ENCODE assay signal across 19 mouse cellular contexts in genomic region chr5:28252999-28253398, GRCm38 (mm10). TPM values are rescaled to one million over a fixed set of nuclear protein-coding genes. Genes with fewer than 3 reads are reported as not detected.
"Had no signal": no experiment of that assay in that cellular context is flagged by ENCODE, and none has a peak within 500 bp of the region (broad histone marks: within the 10 kb centered on the region; RNA-seq: fewer than 3 reads in every experiment).

No protein-coding gene starts in this region.

- H3K4me3 ChIP-seq: neural tube, embryonic 13.5 days; neural tube, embryonic 15.5 days; stomach, embryonic 15.5 days had no signal

- H3K27me3 ChIP-seq: neural tube, embryonic 13.5 days; neural tube, embryonic 15.5 days; stomach, embryonic 15.5 days had no signal

- DNase-seq: retina, postnatal 1 day; right cerebral cortex, adult 18-20 months; right cerebral cortex, postnatal 14 days; right cerebral cortex, postnatal 25 days; right cerebral cortex, postnatal 4 days; spleen, adult 18-20 months; thymus, adult 18-20 months; thymus, adult 2 months; thymus, postnatal 14 days; thymus, postnatal 25 days; thymus, postnatal 36 days; thymus, postnatal 4 days had no signal

- H3K4me1 ChIP-seq: stomach, embryonic 15.5 days had no signal

- H3K27ac ChIP-seq: neural tube, embryonic 13.5 days; neural tube, embryonic 15.5 days; stomach, embryonic 15.5 days; stomach, postnatal 0 days had no signal

RNA-seq across cellular contexts. Expression of gene Cnpy1, which starts 7.4 kb away (rescaled TPM):
- polyA plus RNA-seq: spleen, adult 2 months; stomach, embryonic 14.5 days; thymus, adult 2 months; thymus, postnatal 0 days had no signal
